1 mouse cellular context compared by ENCODE assay signal in the genomic region with DNA sequence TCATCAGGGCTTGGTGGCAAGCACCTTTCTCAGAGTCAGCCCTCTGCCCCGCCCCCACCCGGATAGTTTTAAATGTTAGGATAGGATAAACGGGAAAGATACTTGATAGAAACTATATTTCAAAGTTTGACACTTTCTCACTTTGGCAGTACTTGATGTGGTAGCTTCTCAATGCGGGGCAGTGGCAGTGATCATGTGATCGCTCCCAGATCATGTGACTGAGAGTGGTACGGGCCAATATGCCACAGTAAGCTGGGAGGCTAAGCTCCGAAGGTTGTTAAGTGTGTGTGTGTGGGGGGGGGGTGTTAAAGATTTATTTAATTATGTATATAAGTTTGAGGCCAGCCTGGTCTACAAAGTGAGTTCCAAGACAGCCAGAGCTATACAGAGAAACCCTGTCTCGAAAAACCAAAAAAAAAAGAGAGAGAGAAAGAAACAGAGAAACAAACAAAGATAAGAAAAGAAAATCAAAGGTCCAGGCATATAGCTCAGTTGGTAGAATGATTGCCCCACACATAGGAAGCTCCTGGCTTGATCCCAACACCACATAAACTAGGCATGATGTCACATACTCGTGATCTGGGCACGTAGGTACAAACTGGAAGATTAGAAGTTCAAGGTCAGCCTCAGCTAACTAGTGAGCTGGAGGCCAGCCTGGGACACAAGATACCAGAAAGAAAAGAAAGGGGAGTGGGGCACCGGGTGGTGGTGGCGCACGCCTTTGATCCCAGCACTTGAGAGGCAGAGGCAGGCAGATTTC.
TF ChIP-seq lines count a peak whose summit lies in the region.

No protein-coding gene starts in this region.

TF ChIP-seq in C2C12, 6 proteins besides CTCF, POLR2A, EP300 and RAD21:
- TF ChIP-seq USF1 (IDR thresholded peaks at IDR 0.05; ENCODE audit: low read depth) (peak; percentile 53), MYOD1 (IDR thresholded peaks at IDR 0.05; ENCODE audit: control insufficient read depth, insufficient read length, low read depth) (no peak), MYOG (IDR thresholded peaks at IDR 0.05; ENCODE audit: control insufficient read depth, extremely low read depth, insufficient read length) (no peak)
TF ChIP-seq in C2C12: peak in this region for 1.
